Mouse (Mus musculus) B cell, adult 2 months (primary cell): ENCODE results near the gene Cdk8.

Experiments
- DNase-seq, 2 experiments: peaks; one replicate each; pipeline ENCODE4 v3.0.0; 2022

Cdk8 gene

GRCm38 (mm10) chr5:146281884-146282579 lies 51.0 kb downstream of the Cdk8 start:
- DNase-seq, result no peak

GRCm38 (mm10) chr5:146283899-146284298 lies 52.9 kb downstream of the Cdk8 start:
- no peak for DNase-seq

GRCm38 (mm10) chr5:146287416-146287815 lies 56.4 kb downstream of the Cdk8 start:
- no peak for DNase-seq

GRCm38 (mm10) chr5:146288048-146288501 lies 57.0 kb downstream of the Cdk8 start:
- DNase-seq, result no peak

- DNase-seq, result no peak
Observed at GRCm38 (mm10) chr5:146289921-146290320, 58.9 kb downstream of the Cdk8 start.

- DNase-seq, result no peak
Observed at GRCm38 (mm10) chr5:146290446-146290845, 59.4 kb downstream of the Cdk8 start.

GRCm38 (mm10) chr5:146291560-146291959 lies 60.5 kb downstream of the Cdk8 start:
- DNase-seq, result no peak

GRCm38 (mm10) chr5:146292896-146293680 lies 62.1 kb downstream of the Cdk8 start:
- DNase-seq, result no peak

GRCm38 (mm10) chr5:146293919-146294700 lies 63.1 kb downstream of the Cdk8 start:
- no peak for DNase-seq

GRCm38 (mm10) chr5:146294834-146295233 lies 63.8 kb downstream of the Cdk8 start:
- no peak for DNase-seq

- DNase-seq, result peak; percentile 19 to 26
Observed at GRCm38 (mm10) chr5:146298807-146299519, 67.9 kb downstream of the Cdk8 start.

- peak; percentile 68 to 72 for DNase-seq
Observed at GRCm38 (mm10) chr5:146299520-146299870, 68.5 kb downstream of the Cdk8 start.

GRCm38 (mm10) chr5:146303470-146303869 lies 72.4 kb downstream of the Cdk8 start:
- peak; percentile 71 to 74 for DNase-seq

GRCm38 (mm10) chr5:146307046-146307743 lies 76.2 kb downstream of the Cdk8 start:
- no peak for DNase-seq

- DNase-seq, result no peak
Observed at GRCm38 (mm10) chr5:146307744-146308096, 76.7 kb downstream of the Cdk8 start.

GRCm38 (mm10) chr5:146314538-146314937 lies 83.5 kb downstream of the Cdk8 start:
- DNase-seq, result no peak

GRCm38 (mm10) chr5:146315268-146315921 lies 84.4 kb downstream of the Cdk8 start:
- DNase-seq, result no peak

- DNase-seq, result no peak
Observed at GRCm38 (mm10) chr5:146316316-146316715, 85.3 kb downstream of the Cdk8 start.

- no peak for DNase-seq
Observed at GRCm38 (mm10) chr5:146318051-146318450, 87.0 kb downstream of the Cdk8 start.

- DNase-seq, result no peak
Observed at GRCm38 (mm10) chr5:146318461-146318860, 87.4 kb downstream of the Cdk8 start.

GRCm38 (mm10) chr5:146328941-146329340 lies 97.9 kb downstream of the Cdk8 start:
- no peak for DNase-seq

GRCm38 (mm10) chr5:146329541-146329940 lies 98.5 kb downstream of the Cdk8 start:
- DNase-seq, result no peak
